Mouse (Mus musculus) G1E (cell line): Measurements from ENCODE around the gene Ubald1. TPM values are rescaled to one million over a fixed set of nuclear protein-coding genes. Genes with fewer than 3 reads are reported as not detected.

Experiments used
- ATAC-seq: 2 replicates; pipeline ENCODE4 v1.8.0; 2016; ENCODE audit warnings: mild to moderate bottlenecking; ENCODE audit not compliant: insufficient number of reproducible peaks, poor library complexity, low FRiP score, severe bottlenecking; ENCODE audit errors: extremely low read depth
- DNase-seq: peaks from one replicate; pipeline ENCODE4 v3.0.0; 2012; ENCODE audit warnings: low spot score
- H3K27me3 ChIP-seq: 2 replicates; pipeline ENCODE4 v1.6.1; 2012; ENCODE audit warnings: mild to moderate bottlenecking, low read length, inconsistent platforms; ENCODE audit not compliant: insufficient read depth
- H3K36me3 ChIP-seq: replicated peaks from 2 replicates; pipeline ENCODE3; 2012; ENCODE audit warnings: mild to moderate bottlenecking, inconsistent platforms
- H3K4me1 ChIP-seq: 2 replicates; pipeline ENCODE4 v1.6.1; 2012; ENCODE audit warnings: low read depth, low read length, inconsistent platforms, mixed read lengths; ENCODE audit not compliant: insufficient read depth
- H3K4me3 ChIP-seq: 2 replicates; pipeline ENCODE4 v1.5.1; 2012; ENCODE audit warnings: low read depth, mild to moderate bottlenecking, inconsistent platforms, low read length, moderate library complexity, mixed read lengths
- H3K9me3 ChIP-seq: replicated peaks from 2 replicates; pipeline ENCODE4 v1.6.1; 2012; ENCODE audit warnings: inconsistent platforms
- CTCF ChIP-seq: IDR thresholded peaks from 2 replicates; pipeline ENCODE4 v1.5.1; 2012; ENCODE audit warnings: low read depth, low read length, inconsistent platforms, mixed read lengths
- GATA1 ChIP-seq: IDR thresholded peaks from 2 replicates; pipeline ENCODE4 v1.6.1; 2012; ENCODE audit warnings: borderline replicate concordance, low read length, inconsistent platforms, mixed read lengths
- GATA2 ChIP-seq: IDR thresholded peaks from 2 replicates; pipeline ENCODE4 v1.6.1; 2012; ENCODE audit warnings: low read depth, low read length, inconsistent platforms, borderline replicate concordance
- POLR2AphosphoS5 ChIP-seq: IDR thresholded peaks from 2 replicates; pipeline ENCODE4 v1.6.1; 2012; ENCODE audit warnings: low read depth, low read length, inconsistent platforms; ENCODE audit not compliant: insufficient replicate concordance
- TAL1 ChIP-seq: conservative IDR thresholded peaks from 2 replicates; pipeline ENCODE4 v1.6.1; 2012; ENCODE audit warnings: low read depth, low read length, inconsistent platforms, mixed read lengths
- polyA plus RNA-seq: library from polyadenylated mRNA; stranded (reverse); fragments of >175 nt; gene quantifications from 2 replicates; pipeline ENCODE4 v1.2.3, GENCODE M21; 2012
- total RNA-seq, 2 experiments: library from RNA; stranded (forward) in 1 of 2; stranded (reverse) in 1 of 2; fragments of 200-1000 nt in 1 of 2; fragments of >200 nt in 1 of 2; fragmentation: Nextera tagmentation in 1 of 2; gene quantifications; 2 replicates each; pipeline ENCODE4 v1.2.3; 2014 to 2017

Gene Ubald1
- total and polyA plus RNA-seq, 3 experiments, result 7.2 to 189 (median 70.4) TPM

GRCm38 (mm10) chr16:4902390-4902789, 22.3 kb upstream of the Ubald1 start:
- ATAC-seq, result no peak

GRCm38 (mm10) chr16:4901167-4901566, 21.1 kb upstream of the Ubald1 start:
- H3K9me3 ChIP-seq, result no peaks in the 10 kb centered on the region
- peaks cover 34% of the 10 kb centered on the region for H3K36me3 ChIP-seq
- no peaks in the 10 kb centered on the region for H3K27me3 ChIP-seq
- ATAC-seq, result no peak
- H3K4me3 ChIP-seq, result no peak overlapping the region
- DNase-seq, result no peak
- TF ChIP-seq TAL1 (no peak), GATA1 (no peak), POLR2AphosphoS5 (no peak), GATA2 (no peak), CTCF (no peak)
- peaks cover 27% of the 10 kb centered on the region for H3K4me1 ChIP-seq

More at GRCm38 (mm10) chr16:4902390-4902789, 22.3 kb upstream of the Ubald1 start:
- no peak overlapping the region for H3K4me3 ChIP-seq
- no peaks in the 10 kb centered on the region for H3K9me3 ChIP-seq
- H3K27me3 ChIP-seq, result no peaks in the 10 kb centered on the region
- H3K4me1 ChIP-seq, result peaks cover 18% of the 10 kb centered on the region
- H3K36me3 ChIP-seq, result peaks cover 34% of the 10 kb centered on the region
- TF ChIP-seq TAL1, result no peak
- DNase-seq, result no peak

GRCm38 (mm10) chr16:4899711-4900110, 19.6 kb upstream of the Ubald1 start:
- ATAC-seq, result no peak
- Histone ChIP-seq H3K36me3 (peaks cover 28% of the 10 kb centered on the region), H3K9me3 (no peaks in the 10 kb centered on the region), H3K27me3 (no peaks in the 10 kb centered on the region), H3K4me3 (no peak overlapping the region), H3K4me1 (peaks cover 30% of the 10 kb centered on the region)
- no peak for DNase-seq
- TF ChIP-seq GATA1 (no peak), POLR2AphosphoS5 (no peak), GATA2 (no peak), CTCF (no peak), TAL1 (no peak)

GRCm38 (mm10) chr16:4898881-4899280, 18.8 kb upstream of the Ubald1 start:
- DNase-seq, result no peak
- H3K4me3 ChIP-seq, result no peak overlapping the region
- ATAC-seq, result no peak
- no peaks in the 10 kb centered on the region for H3K9me3 ChIP-seq
- no peaks in the 10 kb centered on the region for H3K27me3 ChIP-seq
- peaks cover 31% of the 10 kb centered on the region for H3K36me3 ChIP-seq
- H3K4me1 ChIP-seq, result peaks cover 34% of the 10 kb centered on the region
- TF ChIP-seq TAL1 (no peak), GATA1 (no peak), CTCF (no peak), GATA2 (no peak), POLR2AphosphoS5 (no peak)

- Histone ChIP-seq H3K36me3 (peaks cover 29% of the 10 kb centered on the region), H3K9me3 (no peaks in the 10 kb centered on the region), H3K4me1 (peaks cover 34% of the 10 kb centered on the region), H3K4me3 (no peak overlapping the region), H3K27me3 (no peaks in the 10 kb centered on the region)
- ATAC-seq, result no peak
- no peak for DNase-seq
- TF ChIP-seq TAL1 (no peak), CTCF (no peak)
Measured at GRCm38 (mm10) chr16:4897146-4897730, 17.1 kb upstream of the Ubald1 start.

GRCm38 (mm10) chr16:4896249-4897027, 16.3 kb upstream of the Ubald1 start:
- peak; percentile 35 for DNase-seq
- H3K36me3 ChIP-seq, result peaks cover 32% of the 10 kb centered on the region
- no peaks in the 10 kb centered on the region for H3K9me3 ChIP-seq
- peaks cover 34% of the 10 kb centered on the region for H3K4me1 ChIP-seq
- ATAC-seq, result peak; percentile 75
- no peak for TF ChIP-seq CTCF
- TF ChIP-seq TAL1, result peak; percentile 49
- H3K4me3 ChIP-seq, result no peak overlapping the region
- no peaks in the 10 kb centered on the region for H3K27me3 ChIP-seq
